Mouse (Mus musculus) monocyte, adult 2 months (primary cell): ENCODE results near the gene Ccdc13.

ENCODE experiments used
- DNase-seq, 2 experiments: peaks; one replicate each; pipeline ENCODE4 v3.0.0; 2022; ENCODE audit warnings: low spot score in 2 of 2, low read depth in 1 of 2

The Ccdc13 gene

GRCm38 (mm10) chr9:121760271-121761090, 78.8 kb downstream of the Ccdc13 start:
- DNase-seq: no peak

GRCm38 (mm10) chr9:121759091-121760081, 79.9 kb downstream of the Ccdc13 start, which contains the start of gene Zfp651:
TSS of gene Zfp651 (plus strand) at chr9:121759330.
- no peak for DNase-seq

GRCm38 (mm10) chr9:121757835-121758814, 81.1 kb downstream of the Ccdc13 start:
- DNase-seq: no peak

- no peak for DNase-seq
Measured at GRCm38 (mm10) chr9:121757432-121757831, 81.8 kb downstream of the Ccdc13 start.

GRCm38 (mm10) chr9:121756785-121757184, 82.5 kb downstream of the Ccdc13 start:
- no peak for DNase-seq

GRCm38 (mm10) chr9:121754624-121755023, 84.6 kb downstream of the Ccdc13 start:
- DNase-seq: no peak

- DNase-seq: no peak
Measured at GRCm38 (mm10) chr9:121752774-121753173, 86.5 kb downstream of the Ccdc13 start.
